Mouse (Mus musculus): Measurements from ENCODE around the gene Zfhx3. TPM values are rescaled to one million over a fixed set of nuclear protein-coding genes. Genes with fewer than 3 reads are reported as not detected.
A peak's percentile ranks its signal among the peaks of the same experiment; 100 is the strongest.

The Zfhx3 gene
- total and polyA plus RNA-seq, 2 experiments from 2014 or later: 14.9 to 15.3 TPM

DNA sequence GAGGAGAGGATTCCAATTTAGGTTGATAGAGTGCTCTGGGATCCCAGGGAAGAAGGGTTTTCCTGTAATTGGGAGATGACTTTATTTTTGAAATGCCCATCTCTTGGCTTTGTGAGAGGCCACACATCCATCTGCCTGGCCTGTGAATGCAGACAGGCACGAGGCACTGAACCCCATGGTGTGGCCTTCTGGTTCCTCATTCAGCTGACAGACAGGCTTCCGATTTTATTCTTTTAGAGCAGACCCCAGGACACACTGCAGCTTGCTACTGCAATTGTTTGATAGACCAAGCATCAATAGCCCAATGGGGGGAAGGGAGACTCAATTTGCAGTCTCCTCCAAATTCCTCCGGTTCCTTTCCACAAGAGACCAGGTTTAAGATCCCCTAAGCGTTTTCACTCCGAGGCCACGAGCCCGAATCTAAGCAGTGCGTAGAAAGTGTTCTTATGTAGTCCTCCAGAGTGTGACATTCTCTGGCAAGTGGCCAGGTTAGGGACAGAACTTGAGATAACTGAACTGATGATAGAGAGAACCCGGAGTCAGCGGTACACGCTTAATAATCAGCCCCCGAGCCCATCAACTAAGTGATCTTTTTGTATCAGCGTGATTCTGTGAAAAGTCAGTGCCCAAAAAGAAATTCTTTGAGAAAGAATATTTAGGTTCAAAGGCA, 275.9 kb downstream of the Zfhx3 start:
- Histone ChIP-seq H3K4me2 (ENCODE audit: low read depth, low read length) (peak overlapping the region; percentile 1; the same call in 1 of the 2 replicates), H3K27me3 (ENCODE audit: insufficient read depth, low read length) (peaks cover 6% of the 10 kb centered on the region; the same call in 1 of the 2 replicates), H3K4me3 (ENCODE audit: low read length) (no peak overlapping the region), H3K9me3 (ENCODE audit: low read length) (no peaks in the 10 kb centered on the region), H3K27ac (no peak overlapping the region), H3K9ac (replicated peaks; ENCODE audit: low read length) (no peak overlapping the region), H3K4me1 (ENCODE audit: insufficient read depth, low read length) (no peaks in the 10 kb centered on the region), H3K36me3 (ENCODE audit: insufficient read depth, low read length) (no peaks in the 10 kb centered on the region)
- peak; percentile 61 for DNase-seq (ENCODE audit: low spot score)
- no peak for ATAC-seq
- no peak for TF ChIP-seq CTCF (IDR thresholded peaks at IDR 0.05; ENCODE audit: low read depth)
- 16% methylated on average over 13 of the region's 13 CpGs for WGBS

- ATAC-seq: no peak
- WGBS: 55% methylated on average over 3 of the region's 3 CpGs
- DNase-seq (ENCODE audit: low spot score): no peak
These were observed 278.1 kb downstream of the Zfhx3 start for GRCm38 (mm10) chr8:108220511-108220910.

DNA sequence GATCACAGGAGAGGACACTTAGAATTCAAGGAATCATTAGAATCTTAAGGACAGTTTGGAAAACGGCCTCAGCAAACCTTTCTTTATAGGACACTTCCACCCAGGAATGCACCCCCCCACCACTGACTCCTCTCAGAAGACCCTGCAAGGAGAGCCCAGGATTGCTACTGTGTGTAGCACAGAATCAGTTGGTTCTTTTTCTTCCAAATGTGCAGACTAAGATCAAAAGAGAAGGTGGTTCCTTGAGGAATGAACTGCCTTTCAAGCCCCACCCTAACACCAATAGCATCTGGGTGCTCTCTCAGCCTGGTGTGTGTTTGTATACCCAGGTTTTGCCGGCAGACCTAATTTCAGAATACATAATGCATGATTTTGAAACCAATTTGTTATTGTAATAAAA, 279.6 kb downstream of the Zfhx3 start:
- no peak for TF ChIP-seq CTCF (IDR thresholded peaks at IDR 0.05; ENCODE audit: low read depth)
- no peak for ATAC-seq
- 0 out of 2 replicates have a peak, but pooled peaks cover 3% of the 10 kb centered on the region for H3K9me3 ChIP-seq (ENCODE audit: low read length)
- H3K27ac ChIP-seq: no peak overlapping the region
- no peak overlapping the region for H3K4me3 ChIP-seq (ENCODE audit: low read length)
- H3K27me3 ChIP-seq (ENCODE audit: insufficient read depth, low read length): peaks cover 6% of the 10 kb centered on the region; the same call in 1 of the 2 replicates
- 79% methylated on average over 2 of the region's 2 CpGs for WGBS
- no peak overlapping the region for H3K4me2 ChIP-seq (ENCODE audit: low read depth, low read length)
- no peaks in the 10 kb centered on the region for H3K4me1 ChIP-seq (ENCODE audit: insufficient read depth, low read length)
- no peak overlapping the region for H3K9ac ChIP-seq (replicated peaks; ENCODE audit: low read length)
- H3K36me3 ChIP-seq (ENCODE audit: insufficient read depth, low read length): no peaks in the 10 kb centered on the region
- no peak for DNase-seq (ENCODE audit: low spot score)

More at GRCm38 (mm10) chr8:108220511-108220910, 278.1 kb downstream of the Zfhx3 start:
- Histone ChIP-seq H3K36me3 (ENCODE audit: insufficient read depth, low read length) (no peaks in the 10 kb centered on the region), H3K27ac (no peak overlapping the region), H3K9ac (replicated peaks; ENCODE audit: low read length) (no peak overlapping the region), H3K27me3 (ENCODE audit: insufficient read depth, low read length) (peaks cover 6% of the 10 kb centered on the region; the same call in 1 of the 2 replicates), H3K4me3 (ENCODE audit: low read length) (no peak overlapping the region), H3K4me1 (ENCODE audit: insufficient read depth, low read length) (no peaks in the 10 kb centered on the region), H3K9me3 (ENCODE audit: low read length) (no peaks in the 10 kb centered on the region), H3K4me2 (ENCODE audit: low read depth, low read length) (no peak overlapping the region)
- no peak for TF ChIP-seq CTCF (IDR thresholded peaks at IDR 0.05; ENCODE audit: low read depth)

DNA sequence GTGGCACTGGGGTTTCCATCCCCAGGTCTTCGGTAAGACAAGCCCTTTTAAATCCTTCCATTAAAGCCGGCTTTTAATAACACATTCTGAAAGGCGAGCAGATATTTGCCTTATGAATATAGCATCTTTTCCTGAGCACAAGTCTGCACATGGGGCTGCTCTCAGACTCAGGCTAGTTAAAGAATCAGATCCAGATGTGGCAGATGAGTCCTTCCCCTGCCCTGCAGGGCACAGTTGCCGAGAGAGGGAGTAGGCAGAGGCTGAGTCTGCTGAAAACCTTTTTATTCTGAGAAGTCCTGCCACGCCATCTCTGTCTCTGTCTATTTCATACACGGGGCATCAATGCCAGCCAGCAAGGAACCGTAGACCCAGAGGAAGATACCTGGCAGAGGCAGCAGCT, 289.9 kb downstream of the Zfhx3 start:
- WGBS: 75% methylated on average over 7 of the region's 7 CpGs
- TF ChIP-seq CTCF (IDR thresholded peaks at IDR 0.05; ENCODE audit: low read depth): no peak
- no peaks in the 10 kb centered on the region for H3K36me3 ChIP-seq (ENCODE audit: insufficient read depth, low read length)
- no peaks in the 10 kb centered on the region for H3K9me3 ChIP-seq (ENCODE audit: low read length)
- no peak overlapping the region for H3K4me2 ChIP-seq (ENCODE audit: low read depth, low read length)
- no peak overlapping the region for H3K27ac ChIP-seq
- H3K4me3 ChIP-seq (ENCODE audit: low read length): no peak overlapping the region
- 0 out of 2 replicates have a peak, but pooled peaks cover 4% of the 10 kb centered on the region for H3K27me3 ChIP-seq (ENCODE audit: insufficient read depth, low read length)
- no peak overlapping the region for H3K9ac ChIP-seq (replicated peaks; ENCODE audit: low read length)
- no peak for ATAC-seq
- DNase-seq (ENCODE audit: low spot score): no peak
- H3K4me1 ChIP-seq (ENCODE audit: insufficient read depth, low read length): no peaks in the 10 kb centered on the region

- Histone ChIP-seq H3K9ac (replicated peaks; ENCODE audit: low read length) (no peak overlapping the region), H3K36me3 (ENCODE audit: insufficient read depth, low read length) (no peaks in the 10 kb centered on the region), H3K27me3 (ENCODE audit: insufficient read depth, low read length) (0 out of 2 replicates have a peak, but pooled peaks cover 8% of the 10 kb centered on the region), H3K9me3 (ENCODE audit: low read length) (no peaks in the 10 kb centered on the region), H3K27ac (no peak overlapping the region), H3K4me2 (ENCODE audit: low read depth, low read length) (no peak overlapping the region), H3K4me3 (ENCODE audit: low read length) (no peak overlapping the region), H3K4me1 (ENCODE audit: insufficient read depth, low read length) (no peaks in the 10 kb centered on the region)
- no peak for TF ChIP-seq CTCF (IDR thresholded peaks at IDR 0.05; ENCODE audit: low read depth)
- ATAC-seq (no peak), DNase-seq (ENCODE audit: low spot score) (no peak)
- WGBS: 48% methylated on average over 4 of the region's 4 CpGs
These were observed 292.0 kb downstream of the Zfhx3 start for GRCm38 (mm10) chr8:108234481-108234880.

DNA sequence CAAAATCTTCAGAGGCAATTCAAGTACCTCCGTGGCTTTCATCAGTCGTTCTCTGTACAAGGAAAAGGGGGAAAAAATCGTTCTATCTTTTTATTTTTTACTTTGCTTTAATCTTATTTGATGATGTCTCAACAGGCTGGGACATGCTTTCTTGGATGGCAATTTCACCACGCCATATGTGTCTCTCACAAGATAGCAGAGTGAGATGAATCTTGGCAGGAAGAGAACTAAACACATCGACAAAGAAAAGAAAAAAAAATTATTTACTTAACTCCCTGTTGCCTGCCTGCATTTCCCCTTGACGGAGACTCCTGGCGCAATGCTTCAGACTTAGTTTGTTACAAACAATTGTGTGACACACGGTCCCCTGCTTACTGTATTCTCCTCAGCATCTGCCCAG, 294.3 kb downstream of the Zfhx3 start:
- Histone ChIP-seq H3K4me2 (ENCODE audit: low read depth, low read length) (no peak overlapping the region), H3K27me3 (ENCODE audit: insufficient read depth, low read length) (peaks cover 15% of the 10 kb centered on the region), H3K4me3 (ENCODE audit: low read length) (no peak overlapping the region), H3K27ac (no peak overlapping the region), H3K4me1 (ENCODE audit: insufficient read depth, low read length) (no peaks in the 10 kb centered on the region), H3K9me3 (ENCODE audit: low read length) (no peaks in the 10 kb centered on the region), H3K36me3 (ENCODE audit: insufficient read depth, low read length) (no peaks in the 10 kb centered on the region), H3K9ac (replicated peaks; ENCODE audit: low read length) (no peak overlapping the region)
- no peak for DNase-seq (ENCODE audit: low spot score)
- WGBS: 66% methylated on average over 8 of the region's 8 CpGs
- TF ChIP-seq CTCF (IDR thresholded peaks at IDR 0.05; ENCODE audit: low read depth): no peak
- no peak for ATAC-seq

- no peak overlapping the region for H3K27ac ChIP-seq
- no peak for ATAC-seq
- 83% methylated on average over 5 of the region's 5 CpGs for WGBS
- no peaks in the 10 kb centered on the region for H3K36me3 ChIP-seq (ENCODE audit: insufficient read depth, low read length)
- no peak overlapping the region for H3K9ac ChIP-seq (replicated peaks; ENCODE audit: low read length)
- H3K4me1 ChIP-seq (ENCODE audit: insufficient read depth, low read length): no peaks in the 10 kb centered on the region
- no peak for TF ChIP-seq CTCF (IDR thresholded peaks at IDR 0.05; ENCODE audit: low read depth)
- DNase-seq (ENCODE audit: low spot score): no peak
- H3K4me2 ChIP-seq (ENCODE audit: low read depth, low read length): no peak overlapping the region
- no peaks in the 10 kb centered on the region for H3K9me3 ChIP-seq (ENCODE audit: low read length)
- H3K4me3 ChIP-seq (ENCODE audit: low read length): no peak overlapping the region
- peaks cover 22% of the 10 kb centered on the region for H3K27me3 ChIP-seq (ENCODE audit: insufficient read depth, low read length)
These were observed 297.1 kb downstream of the Zfhx3 start for GRCm38 (mm10) chr8:108239531-108239930.

Data from hindbrain, postnatal 0 days (tissue).